Mouse (Mus musculus) myocyte (in vitro differentiated cells): ENCODE data around the gene Ccdc155. TPM values are rescaled to one million over a fixed set of nuclear protein-coding genes. Genes with fewer than 3 reads are reported as not detected.
A peak's percentile ranks its signal among the peaks of the same experiment; 100 is the strongest.

ENCODE experiments used
- H3K27me3 ChIP-seq: one replicate; pipeline ENCODE4 v1.6.1; 2011; ENCODE audit not compliant: control insufficient read depth, insufficient read depth, insufficient read length
- H3K36me3 ChIP-seq: one replicate; pipeline ENCODE4 v1.6.1; 2011; ENCODE audit not compliant: control insufficient read depth, insufficient read depth
- H3K4me2 ChIP-seq: one replicate; pipeline ENCODE4 v1.6.1; 2011; ENCODE audit warnings: low read depth, control low read depth
- H3K4me3 ChIP-seq: one replicate; pipeline ENCODE4 v1.5.1; 2011; ENCODE audit warnings: mild to moderate bottlenecking, control low read depth, moderate library complexity
- H3K79me2 ChIP-seq: one replicate; pipeline ENCODE4 v1.6.1; 2011; ENCODE audit not compliant: control insufficient read depth, insufficient read depth
- H3ac ChIP-seq: one replicate; pipeline ENCODE4 v1.6.1; 2011; ENCODE audit not compliant: control insufficient read depth, insufficient read length
- CEBPB ChIP-seq: IDR thresholded peaks from 2 replicates; pipeline ENCODE4 v1.6.1; 2011; ENCODE audit warnings: mild to moderate bottlenecking, moderate library complexity; ENCODE audit not compliant: poor library complexity, insufficient read depth, severe bottlenecking
- E2F4 ChIP-seq: IDR thresholded peaks from one replicate; pipeline ENCODE4 v1.6.1; 2011; ENCODE audit warnings: mild to moderate bottlenecking, control low read depth, moderate library complexity; ENCODE audit not compliant: insufficient read depth
- MAX ChIP-seq: IDR thresholded peaks from one replicate; pipeline ENCODE4 v1.6.1; 2011; ENCODE audit warnings: low read depth, mild to moderate bottlenecking, control low read depth
- MYOD1 ChIP-seq, 3 experiments: IDR thresholded peaks; one replicate each; pipeline ENCODE4 v1.6.1; 2011; ENCODE audit warnings: control low read depth in 2 of 3, low read depth in 2 of 3, mild to moderate bottlenecking in 2 of 3, moderate library complexity in 1 of 3; ENCODE audit not compliant: insufficient read length in 2 of 3, control insufficient read depth in 1 of 3
- MYOG ChIP-seq, 3 experiments: IDR thresholded peaks; one replicate each; pipeline ENCODE4 v1.6.1; 2011; ENCODE audit warnings: control low read depth in 2 of 3, low read depth in 2 of 3, mild to moderate bottlenecking in 2 of 3; ENCODE audit not compliant: insufficient read length in 2 of 3, control insufficient read depth in 1 of 3, insufficient read depth in 1 of 3
- POLR2A ChIP-seq: IDR thresholded peaks from one replicate; pipeline ENCODE4 v1.6.1; 2011; ENCODE audit warnings: low read depth, mild to moderate bottlenecking, control low read depth, moderate library complexity; ENCODE audit not compliant: insufficient read length
- POLR2AphosphoS2 ChIP-seq: IDR thresholded peaks from one replicate; pipeline ENCODE4 v1.6.1; 2011; ENCODE audit warnings: low read depth, control low read depth; ENCODE audit not compliant: insufficient read length
- REST ChIP-seq: IDR thresholded peaks from one replicate; pipeline ENCODE4 v1.6.1; 2011; ENCODE audit warnings: mild to moderate bottlenecking, control low read depth, moderate library complexity; ENCODE audit not compliant: insufficient read depth, insufficient read length
- SRF ChIP-seq: IDR thresholded peaks from one replicate; pipeline ENCODE4 v1.6.1; 2011; ENCODE audit warnings: low read depth; ENCODE audit not compliant: control insufficient read depth, insufficient read length
- TCF12 ChIP-seq: IDR thresholded peaks from one replicate; pipeline ENCODE4 v1.6.1; 2011; ENCODE audit warnings: mild to moderate bottlenecking, control low read depth; ENCODE audit not compliant: poor library complexity, insufficient read depth, severe bottlenecking
- TCF3 ChIP-seq: IDR thresholded peaks from one replicate; pipeline ENCODE4 v1.6.1; 2011; ENCODE audit warnings: low read depth, control low read depth; ENCODE audit not compliant: insufficient read length
- USF1 ChIP-seq: IDR thresholded peaks from one replicate; pipeline ENCODE4 v1.6.1; 2011; ENCODE audit warnings: low read depth, mild to moderate bottlenecking, control low read depth, moderate library complexity
- polyA plus RNA-seq: library from polyadenylated mRNA; unstranded; fragments of >200 nt; fragmentation: generic; extraction: Trizol; gene quantifications from one replicate; pipeline ENCODE4 v1.2.1, GENCODE M21; 2012; ENCODE audit warnings: missing spikeins

The Ccdc155 gene
- polyA plus RNA-seq, 1 experiment: 2.2 TPM

- TF ChIP-seq USF1 (no peak), MYOD1 (IDR thresholded peaks at IDR 0.05; ENCODE audit: control insufficient read depth in 1 of 3, insufficient read length in 2 of 3, low read depth in 2 of 3) (peak in 2 of 3 experiments; percentile 67 to 85), REST (no peak), E2F4 (no peak), POLR2AphosphoS2 (no peak), SRF (no peak), CEBPB (0 out of 2 replicates have a peak, but pooled peaks have one; percentile 7), MYOG (IDR thresholded peaks at IDR 0.05; ENCODE audit: control insufficient read depth in 1 of 3, insufficient read depth in 1 of 3, insufficient read length in 2 of 3, low read depth in 2 of 3) (peak in 2 of 3 experiments; percentile 80 to 97), POLR2A (no peak), TCF12 (peak; percentile 54), TCF3 (peak; percentile 76), MAX (no peak)
- Histone ChIP-seq H3K36me3 (no peaks in the 10 kb centered on the region), H3K27me3 (peaks cover 41% of the 10 kb centered on the region), H3K4me2 (peak overlapping the region; percentile 18), H3K4me3 (no peak overlapping the region), H3K79me2 (no peaks in the 10 kb centered on the region), H3ac (no peak overlapping the region)
Measured at GRCm38 (mm10) chr7:45189600-45189999, 15.1 kb downstream of the Ccdc155 start.

GRCm38 (mm10) chr7:45185921-45186320 lies 18.8 kb downstream of the Ccdc155 start:
- Histone ChIP-seq H3K36me3 (no peaks in the 10 kb centered on the region), H3K79me2 (no peaks in the 10 kb centered on the region), H3ac (no peak overlapping the region), H3K4me2 (no peak overlapping the region), H3K27me3 (peaks cover 73% of the 10 kb centered on the region), H3K4me3 (no peak overlapping the region)
- TF ChIP-seq SRF: no peak
- no peak for TF ChIP-seq E2F4
- no peak for TF ChIP-seq MAX
- TF ChIP-seq TCF3: no peak
- TF ChIP-seq POLR2A: no peak

GRCm38 (mm10) chr7:45183672-45184071 lies 21.0 kb downstream of the Ccdc155 start:
- TF ChIP-seq REST (no peak), SRF (no peak), TCF3 (no peak), USF1 (no peak), CEBPB (no peak), POLR2A (no peak), E2F4 (no peak), MYOG (IDR thresholded peaks at IDR 0.05; ENCODE audit: control insufficient read depth in 1 of 3, insufficient read depth in 1 of 3, insufficient read length in 2 of 3, low read depth in 2 of 3) (no peak)
- Histone ChIP-seq H3ac (no peak overlapping the region), H3K27me3 (peaks cover 86% of the 10 kb centered on the region), H3K4me2 (no peak overlapping the region), H3K79me2 (no peaks in the 10 kb centered on the region), H3K36me3 (no peaks in the 10 kb centered on the region), H3K4me3 (no peak overlapping the region)

GRCm38 (mm10) chr7:45182606-45183005 lies 22.1 kb downstream of the Ccdc155 start:
- H3K4me3 ChIP-seq: no peak overlapping the region
- TF ChIP-seq MYOG (IDR thresholded peaks at IDR 0.05; ENCODE audit: control insufficient read depth in 1 of 3, insufficient read depth in 1 of 3, insufficient read length in 2 of 3, low read depth in 2 of 3) (no peak), REST (no peak), POLR2AphosphoS2 (no peak), SRF (no peak), POLR2A (no peak), USF1 (no peak), CEBPB (no peak), MYOD1 (IDR thresholded peaks at IDR 0.05; ENCODE audit: control insufficient read depth in 1 of 3, insufficient read length in 2 of 3, low read depth in 2 of 3) (no peak), MAX (no peak), TCF3 (no peak), E2F4 (no peak), TCF12 (no peak)
- no peaks in the 10 kb centered on the region for H3K36me3 ChIP-seq

GRCm38 (mm10) chr7:45182199-45182601 lies 22.5 kb downstream of the Ccdc155 start:
- H3K4me3 ChIP-seq: no peak overlapping the region
- no peaks in the 10 kb centered on the region for H3K36me3 ChIP-seq
- peak overlapping the region; percentile 65 for H3K4me2 ChIP-seq
- H3ac ChIP-seq: no peak overlapping the region
- TF ChIP-seq TCF12 (no peak), MYOG (IDR thresholded peaks at IDR 0.05; ENCODE audit: control insufficient read depth in 1 of 3, insufficient read depth in 1 of 3, insufficient read length in 2 of 3, low read depth in 2 of 3) (peak in 1 of 3 experiments; percentile 15), MYOD1 (IDR thresholded peaks at IDR 0.05; ENCODE audit: control insufficient read depth in 1 of 3, insufficient read length in 2 of 3, low read depth in 2 of 3) (no peak), SRF (no peak), USF1 (no peak), REST (no peak), POLR2AphosphoS2 (no peak), E2F4 (peak; percentile 86), CEBPB (no peak), POLR2A (peak; percentile 42)
- peaks cover 89% of the 10 kb centered on the region for H3K27me3 ChIP-seq
- no peaks in the 10 kb centered on the region for H3K79me2 ChIP-seq

More at GRCm38 (mm10) chr7:45182606-45183005, 22.1 kb downstream of the Ccdc155 start:
- no peak overlapping the region for H3ac ChIP-seq
- peaks cover 87% of the 10 kb centered on the region for H3K27me3 ChIP-seq
- H3K79me2 ChIP-seq: no peaks in the 10 kb centered on the region
- peak overlapping the region; percentile 65 for H3K4me2 ChIP-seq
